Mouse (Mus musculus) limb, embryonic 14.5 days (tissue): ENCODE results near the gene Dnajb3. TPM values are rescaled to one million over a fixed set of nuclear protein-coding genes. Genes with fewer than 3 reads are reported as not detected.

Source experiments
- ATAC-seq: fragments of 200-750 bp; cut with Nextera tagmentation; 2 replicates; pipeline ENCODE4 v1.8.0; 2017; ENCODE audit warnings: low read depth, moderate number of reproducible peaks, moderate TSS enrichment; ENCODE audit not compliant: low FRiP score
- DNase-seq: peaks from one replicate; pipeline ENCODE4 v3.0.0-alpha.2; 2015; ENCODE audit warnings: low spot score
- H3K27ac ChIP-seq: fragments of 300-500 bp; sonication (generic); replicated peaks from 2 replicates; pipeline ENCODE4 v1.5.1; 2014; ENCODE audit warnings: low read depth, mild to moderate bottlenecking, low read length, moderate library complexity, mixed read lengths
- H3K27me3 ChIP-seq: fragments of 300-500 bp; sonication (generic); 2 replicates; pipeline ENCODE4 v1.6.1; 2014; ENCODE audit warnings: low read length, mixed read lengths; ENCODE audit not compliant: control insufficient read depth, insufficient read depth
- H3K36me3 ChIP-seq: fragments of 300-500 bp; sonication (generic); 2 replicates; pipeline ENCODE4 v1.6.1; 2014; ENCODE audit warnings: mild to moderate bottlenecking, low read length, moderate library complexity, mixed read lengths; ENCODE audit not compliant: control insufficient read depth, insufficient read depth
- H3K4me1 ChIP-seq: fragments of 300-500 bp; sonication (generic); 2 replicates; pipeline ENCODE4 v1.6.1; 2014; ENCODE audit warnings: antibody characterized with exemption, low read length, mixed read lengths; ENCODE audit not compliant: control insufficient read depth, insufficient read depth
- H3K4me2 ChIP-seq: fragments of 300-500 bp; sonication (generic); replicated peaks from 2 replicates; pipeline ENCODE4 v1.6.1; 2014; ENCODE audit warnings: low read depth, mild to moderate bottlenecking, low read length, moderate library complexity; ENCODE audit not compliant: severe bottlenecking
- H3K4me3 ChIP-seq: fragments of 300-500 bp; sonication (generic); replicated peaks from 2 replicates; pipeline ENCODE4 v1.5.1; 2014; ENCODE audit warnings: low read length
- H3K9ac ChIP-seq: fragments of 300-500 bp; sonication (generic); 2 replicates; pipeline ENCODE4 v1.6.1; 2014; ENCODE audit warnings: mild to moderate bottlenecking, low read depth, low read length, moderate library complexity; ENCODE audit not compliant: severe bottlenecking
- H3K9me3 ChIP-seq: fragments of 300-500 bp; sonication (generic); 2 replicates; pipeline ENCODE4 v1.6.1; 2016; ENCODE audit warnings: low read length; ENCODE audit not compliant: control insufficient read depth
- POLR2A ChIP-seq: fragments of 200-500 bp; IDR thresholded peaks from 2 replicates; pipeline ENCODE4 v1.8.0; 2012; ENCODE audit warnings: inconsistent platforms, mild to moderate bottlenecking, moderate library complexity, borderline replicate concordance; ENCODE audit not compliant: insufficient read depth, insufficient read length; ENCODE audit errors: extremely low read depth
- WGBS: fragments of 180-500 bp; shearing (Covaris S2); extraction: QIAGEN DNeasy Blood & Tissue Kit; methylation state at CpG from one replicate; pipeline ENCODE4 v1.1.7; 2014; 5-methylcytosine and 5-hydroxymethylcytosine counted together
- polyA plus RNA-seq, 2 experiments: library from polyadenylated mRNA; depleted of rRNA in 1 of 2; stranded (reverse) in 1 of 2; unstranded in 1 of 2; fragments of >200 nt; fragmentation: Nextera tagmentation in 1 of 2; extraction: Ambion mirVana in 1 of 2; gene quantifications; 2 replicates each; pipeline versions ENCODE4 v1.2.1 to v1.2.3; 2012 to 2014

Dnajb3 gene
- polyA plus RNA-seq, 2 experiments = 9.1 to 10.5 TPM

- ATAC-seq (no peak), DNase-seq (peak; percentile 80)
- WGBS = 68% methylated on average over 8 of the region's 8 CpGs
- Histone ChIP-seq H3K9ac (no peak within 1 kb of the TSS), H3K4me1 (no peaks in the 10 kb centered on the region), H3K27ac (no peak within 1 kb of the TSS), H3K27me3 (no peaks in the 10 kb centered on the region), H3K4me3 (no peak within 1 kb of the TSS), H3K9me3 (peaks cover 52% of the 10 kb centered on the region), H3K4me2 (no peak within 1 kb of the TSS), H3K36me3 (no peaks in the 10 kb centered on the region)
- TF ChIP-seq POLR2A = no peak
These were observed 6.2 kb upstream of the Dnajb3 start, which contains the start of gene Ugt1a1 for GRCm38 (mm10) chr1:88211812-88212211. TSS of gene Ugt1a1 (plus strand) at chr1:88211959.

GRCm38 (mm10) chr1:88206843-88207479 is 1.4 kb upstream of the Dnajb3 start:
- 71% methylated on average over 2 of the region's 2 CpGs for WGBS
- no peak for TF ChIP-seq POLR2A
- H3K4me1 ChIP-seq = peaks cover 3% of the 10 kb centered on the region; the same call in 1 of the 2 replicates
- no peak overlapping the region for H3K27ac ChIP-seq
- DNase-seq = no peak
- no peak for ATAC-seq
- H3K4me3 ChIP-seq = no peak overlapping the region
- H3K9ac ChIP-seq = no peak overlapping the region
- no peak overlapping the region for H3K4me2 ChIP-seq
- no peaks in the 10 kb centered on the region for H3K27me3 ChIP-seq
- no peaks in the 10 kb centered on the region for H3K36me3 ChIP-seq
- peaks cover 19% of the 10 kb centered on the region for H3K9me3 ChIP-seq

GRCm38 (mm10) chr1:88200456-88200855 is 5.1 kb downstream of the Dnajb3 start, which contains the start of gene Ugt1a2:
TSS of gene Ugt1a2 (plus strand) at chr1:88200601.
- WGBS = 74% methylated on average over 7 of the region's 7 CpGs
- peaks cover 11% of the 10 kb centered on the region for H3K9me3 ChIP-seq
- H3K4me3 ChIP-seq = no peak within 1 kb of the TSS
- H3K36me3 ChIP-seq = no peaks in the 10 kb centered on the region
- no peak within 1 kb of the TSS for H3K4me2 ChIP-seq
- H3K27ac ChIP-seq = no peak within 1 kb of the TSS
- no peaks in the 10 kb centered on the region for H3K4me1 ChIP-seq
- ATAC-seq (no peak), DNase-seq (no peak)
- no peak within 1 kb of the TSS for H3K9ac ChIP-seq
- TF ChIP-seq POLR2A = no peak
- no peaks in the 10 kb centered on the region for H3K27me3 ChIP-seq

- Histone ChIP-seq H3K9ac (no peak overlapping the region), H3K27ac (no peak overlapping the region), H3K4me2 (no peak overlapping the region), H3K27me3 (no peaks in the 10 kb centered on the region), H3K36me3 (no peaks in the 10 kb centered on the region), H3K4me3 (no peak overlapping the region), H3K4me1 (no peaks in the 10 kb centered on the region), H3K9me3 (peaks cover 10% of the 10 kb centered on the region)
- no peak for ATAC-seq
- WGBS = 67% methylated on average over 2 of the region's 2 CpGs
- no peak for TF ChIP-seq POLR2A
- no peak for DNase-seq
These were observed 5.6 kb downstream of the Dnajb3 start for GRCm38 (mm10) chr1:88199996-88200395.

GRCm38 (mm10) chr1:88197443-88197842 is 8.1 kb downstream of the Dnajb3 start:
- WGBS = 71% methylated on average over 3 of the region's 3 CpGs
- Histone ChIP-seq H3K9ac (no peak overlapping the region), H3K9me3 (no peaks in the 10 kb centered on the region), H3K27ac (no peak overlapping the region), H3K4me3 (no peak overlapping the region), H3K4me1 (no peaks in the 10 kb centered on the region), H3K4me2 (no peak overlapping the region), H3K36me3 (no peaks in the 10 kb centered on the region), H3K27me3 (no peaks in the 10 kb centered on the region)
- ATAC-seq (no peak), DNase-seq (no peak)
- TF ChIP-seq POLR2A = no peak
